Mouse (Mus musculus) embryonic fibroblast, embryonic 13.5 days (primary cell): ENCODE results near the gene Prelid1.

Experiments used
- CTCF ChIP-seq: IDR thresholded peaks from 2 replicates; pipeline ENCODE4 v1.5.1; 2011; ENCODE audit warnings: mild to moderate bottlenecking, control low read depth, low read length, moderate library complexity, borderline replicate concordance; ENCODE audit not compliant: insufficient read depth
- POLR2A ChIP-seq: IDR thresholded peaks from 2 replicates; pipeline ENCODE4 v1.6.1; 2011; ENCODE audit warnings: low read depth, mild to moderate bottlenecking, control low read depth, low read length, moderate library complexity

DNA sequence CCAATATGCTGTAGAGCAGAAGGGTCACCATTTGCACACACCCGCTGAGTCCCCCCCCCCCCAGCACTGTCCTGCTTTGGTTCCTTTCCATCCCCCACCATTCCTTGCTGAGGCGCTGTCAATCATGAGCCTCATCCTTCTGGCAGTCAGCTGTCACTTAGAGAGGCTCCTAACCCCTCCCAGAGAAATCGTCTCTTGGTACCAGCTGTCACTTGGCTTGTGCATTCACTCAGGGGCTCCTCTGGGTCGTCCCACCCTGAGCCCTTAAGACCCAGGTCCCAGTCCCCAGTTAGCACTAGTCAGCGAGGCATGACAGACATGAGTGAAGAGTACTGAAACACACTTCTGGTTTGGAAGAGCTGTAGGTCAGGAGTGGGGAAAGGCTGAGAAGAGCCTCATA lies 51.4 kb downstream of the Prelid1 start:
- TF ChIP-seq CTCF, result no peak
- no peak for TF ChIP-seq POLR2A
